Mouse (Mus musculus) cerebellum, adult (tissue): Measurements from ENCODE around the gene Snx6.
A peak's percentile ranks its signal among the peaks of the same experiment; 100 is the strongest.
"Not testable (repeated sequence)": the region's sequence is repeated elsewhere in the genome, so short reads cannot be mapped to it uniquely, and the experiment has no call there.

Experiments used
- ATAC-seq: cut with Nextera tagmentation; 2 replicates; pipeline ENCODE4 v1.9.2; 2017; ENCODE audit warnings: mild to moderate bottlenecking, moderate library complexity, mixed read lengths; ENCODE audit not compliant: insufficient number of reproducible peaks, low FRiP score, low TSS enrichment

The Snx6 gene

GRCm38 (mm10) chr12:54795153-54795998 lies at the start of gene Snx6:
Gene Snx6 (minus strand): TSS chr12:54795703.
- ATAC-seq, result peak; percentile 92

GRCm38 (mm10) chr12:54844415-54844814 lies 48.9 kb upstream of the Snx6 start:
- ATAC-seq, result no peak

- ATAC-seq, result no peak
Measured at GRCm38 (mm10) chr12:54841576-54841975, 46.1 kb upstream of the Snx6 start.

- no peak for ATAC-seq
Measured at GRCm38 (mm10) chr12:54839815-54840214, 44.3 kb upstream of the Snx6 start.

GRCm38 (mm10) chr12:54838931-54839330 lies 43.4 kb upstream of the Snx6 start:
- no peak for ATAC-seq

GRCm38 (mm10) chr12:54835608-54836570 lies 40.4 kb upstream of the Snx6 start:
- ATAC-seq, result no peak

GRCm38 (mm10) chr12:54834925-54835447 lies 39.5 kb upstream of the Snx6 start:
- ATAC-seq, result no peak

- peak; percentile 26; the same call in 1 of the 2 replicates for ATAC-seq
Measured at GRCm38 (mm10) chr12:54833856-54834399, 38.4 kb upstream of the Snx6 start.

- ATAC-seq, result not testable (repeated sequence)
Measured at GRCm38 (mm10) chr12:54831927-54832326, 36.4 kb upstream of the Snx6 start.

GRCm38 (mm10) chr12:54830574-54830973 lies 35.1 kb upstream of the Snx6 start:
- peak; percentile 93 for ATAC-seq

GRCm38 (mm10) chr12:54829876-54830275 lies 34.4 kb upstream of the Snx6 start:
- no peak for ATAC-seq

GRCm38 (mm10) chr12:54828043-54828442 lies 32.5 kb upstream of the Snx6 start:
- no peak for ATAC-seq

- no peak for ATAC-seq
Measured at GRCm38 (mm10) chr12:54825202-54825601, 29.7 kb upstream of the Snx6 start.

- no peak for ATAC-seq
Measured at GRCm38 (mm10) chr12:54822836-54823426, 27.4 kb upstream of the Snx6 start.

GRCm38 (mm10) chr12:54820684-54821161 lies 25.2 kb upstream of the Snx6 start:
- no peak for ATAC-seq

GRCm38 (mm10) chr12:54819181-54819935 lies 23.9 kb upstream of the Snx6 start:
- no peak for ATAC-seq

- no peak for ATAC-seq
Measured at GRCm38 (mm10) chr12:54810142-54810541, 14.6 kb upstream of the Snx6 start.

GRCm38 (mm10) chr12:54807481-54807880 lies 12.0 kb upstream of the Snx6 start:
- ATAC-seq, result no peak

- ATAC-seq, result no peak
Measured at GRCm38 (mm10) chr12:54806131-54806530, 10.6 kb upstream of the Snx6 start.
